Mouse (Mus musculus): ENCODE measurements around the gene Ccdc69. TPM values are rescaled to one million over a fixed set of nuclear protein-coding genes. Genes with fewer than 3 reads are reported as not detected.

Gene Ccdc69
- polyA plus RNA-seq, 1 experiment from 2014 or later = 1.8 TPM

DNA sequence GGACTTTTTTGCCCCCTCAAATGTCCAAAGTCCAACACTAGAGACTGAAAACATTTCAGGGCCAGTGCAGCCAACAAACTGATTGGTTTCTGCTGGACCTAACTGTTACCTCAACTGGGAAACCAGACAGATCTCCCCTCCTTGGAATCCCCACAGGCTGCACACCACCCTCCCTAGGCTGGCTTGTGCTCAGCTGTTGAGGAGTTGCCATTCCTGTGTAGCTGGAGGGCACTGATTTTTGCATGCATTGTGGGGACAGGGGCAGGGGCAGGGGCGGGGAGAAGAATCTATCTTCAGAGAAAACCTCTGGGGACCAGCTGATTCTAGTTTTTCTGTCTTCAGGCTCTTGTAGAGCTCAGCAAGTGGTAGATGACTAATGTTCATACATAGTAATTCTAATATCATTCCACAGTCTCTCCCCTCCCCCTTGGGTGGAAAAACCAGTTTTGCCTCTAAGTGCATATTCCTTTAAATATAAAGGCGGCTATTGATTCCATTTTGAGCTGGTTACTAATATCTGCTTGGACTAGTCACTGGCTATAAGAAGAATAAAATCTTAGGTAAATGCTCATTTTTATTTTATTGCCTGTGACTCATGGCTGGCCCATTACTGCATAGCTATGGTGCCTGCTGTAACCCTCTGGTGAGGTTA is 50.6 kb downstream of the Ccdc69 start:
- ATAC-seq (ENCODE audit: insufficient number of reproducible peaks, insufficient read depth, low FRiP score, low read depth) = no peak; the same call in 1 of the 2 replicates
- Histone ChIP-seq H3K4me3 (ENCODE audit: low read depth, low read length) (no peak overlapping the region), H3K4me2 (replicated peaks; ENCODE audit: low read depth, low read length) (0 out of 2 replicates have a peak overlapping the region, but pooled peaks have one; percentile 3), H3K27ac (ENCODE audit: low read length) (peak overlapping the region; percentile 80), H3K4me1 (ENCODE audit: control insufficient read depth, insufficient read depth, low read length) (peaks cover 84% of the 10 kb centered on the region), H3K36me3 (ENCODE audit: control insufficient read depth, insufficient read depth, low read length) (peaks cover 17% of the 10 kb centered on the region), H3K9ac (replicated peaks; ENCODE audit: low read depth, low read length) (no peak overlapping the region), H3K9me3 (ENCODE audit: control insufficient read depth, low read depth, low read length) (no peaks in the 10 kb centered on the region), H3K27me3 (ENCODE audit: control insufficient read depth, insufficient read depth, low read length) (no peaks in the 10 kb centered on the region)
- 73% methylated on average over 2 of the region's 2 CpGs for WGBS

DNA sequence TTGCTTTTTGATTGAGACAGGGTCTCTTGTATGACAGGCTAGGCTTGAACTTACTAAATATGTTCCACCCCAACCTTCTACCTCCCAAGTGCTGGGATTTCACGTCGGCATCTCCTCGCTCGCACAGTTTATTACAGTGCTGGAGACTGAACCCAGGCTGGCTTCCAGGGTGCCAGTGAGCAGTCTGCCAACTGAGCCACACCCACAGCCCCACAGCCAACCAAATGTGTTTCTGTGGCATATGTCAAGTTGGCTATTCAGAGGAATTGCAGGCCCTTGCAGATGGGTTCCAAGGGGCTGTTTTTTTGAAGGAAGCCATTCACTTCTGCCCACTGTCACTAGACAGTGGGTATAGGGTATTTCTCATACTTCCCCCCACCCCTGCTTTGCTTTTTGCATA is 52.0 kb downstream of the Ccdc69 start:
- WGBS = 89% methylated on average over 4 of the region's 4 CpGs
- Histone ChIP-seq H3K9ac (replicated peaks; ENCODE audit: low read depth, low read length) (no peak overlapping the region), H3K4me1 (ENCODE audit: control insufficient read depth, insufficient read depth, low read length) (peaks cover 83% of the 10 kb centered on the region), H3K27me3 (ENCODE audit: control insufficient read depth, insufficient read depth, low read length) (no peaks in the 10 kb centered on the region), H3K36me3 (ENCODE audit: control insufficient read depth, insufficient read depth, low read length) (peaks cover 21% of the 10 kb centered on the region), H3K4me2 (replicated peaks; ENCODE audit: low read depth, low read length) (no peak overlapping the region), H3K4me3 (ENCODE audit: low read depth, low read length) (no peak overlapping the region), H3K27ac (ENCODE audit: low read length) (peak overlapping the region; percentile 80; the same call in 1 of the 2 replicates), H3K9me3 (ENCODE audit: control insufficient read depth, low read depth, low read length) (no peaks in the 10 kb centered on the region)
- ATAC-seq (ENCODE audit: insufficient number of reproducible peaks, insufficient read depth, low FRiP score, low read depth) = no peak

DNA sequence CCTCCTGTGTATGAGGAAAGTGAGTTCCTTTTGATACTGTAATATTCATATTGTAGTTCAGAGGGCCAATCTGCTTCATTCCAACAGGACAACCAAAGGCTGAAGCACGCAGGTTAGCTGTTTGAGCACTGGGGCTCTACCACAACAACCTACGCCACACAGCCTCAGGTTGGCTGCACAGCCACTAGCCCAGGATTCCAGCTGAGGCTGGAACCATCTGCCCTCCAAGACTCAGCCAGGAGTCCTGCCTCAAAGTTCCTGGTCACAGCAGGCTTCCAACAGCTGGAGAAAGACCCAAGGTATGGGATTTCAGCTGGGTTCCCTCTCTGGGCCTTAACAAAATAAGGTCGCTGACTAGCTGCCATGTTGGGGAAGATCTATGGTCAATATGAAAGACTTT is 54.3 kb downstream of the Ccdc69 start:
- Histone ChIP-seq H3K4me1 (ENCODE audit: control insufficient read depth, insufficient read depth, low read length) (peaks cover 78% of the 10 kb centered on the region), H3K27me3 (ENCODE audit: control insufficient read depth, insufficient read depth, low read length) (no peaks in the 10 kb centered on the region), H3K9me3 (ENCODE audit: control insufficient read depth, low read depth, low read length) (no peaks in the 10 kb centered on the region), H3K27ac (ENCODE audit: low read length) (peak overlapping the region; percentile 99), H3K9ac (replicated peaks; ENCODE audit: low read depth, low read length) (no peak overlapping the region), H3K36me3 (ENCODE audit: control insufficient read depth, insufficient read depth, low read length) (peaks cover 39% of the 10 kb centered on the region), H3K4me3 (ENCODE audit: low read depth, low read length) (no peak overlapping the region), H3K4me2 (replicated peaks; ENCODE audit: low read depth, low read length) (peak overlapping the region; percentile 42)
- 62% methylated on average over 3 of the region's 3 CpGs for WGBS
- ATAC-seq (ENCODE audit: insufficient number of reproducible peaks, insufficient read depth, low FRiP score, low read depth) = no peak; the same call in 1 of the 2 replicates

DNA sequence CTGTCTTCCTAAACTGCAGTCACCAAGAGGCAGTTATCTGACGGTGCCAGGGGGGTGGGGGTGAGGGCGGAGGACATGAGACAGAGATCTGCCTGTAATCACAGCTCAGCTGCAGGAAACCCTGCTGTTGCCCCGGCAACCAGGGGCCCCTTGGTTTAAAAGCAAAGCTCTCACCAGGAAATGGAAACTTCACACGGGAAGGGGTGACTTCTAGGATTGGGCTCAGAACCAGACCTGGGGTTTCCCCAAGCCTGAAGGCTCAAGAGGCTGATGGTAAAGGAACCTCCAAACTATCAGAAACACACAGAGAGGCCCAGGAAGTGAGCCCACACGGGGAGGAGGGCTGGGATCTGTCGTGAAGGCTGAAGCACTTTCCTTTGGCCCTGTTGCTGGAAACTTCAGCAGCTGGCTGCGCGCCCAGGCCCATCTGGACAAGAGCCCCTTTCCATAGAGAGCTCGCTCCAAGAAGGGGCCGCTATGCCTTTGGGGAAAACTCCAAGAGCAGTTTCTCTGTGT is 54.8 kb downstream of the Ccdc69 start:
- Histone ChIP-seq H3K36me3 (ENCODE audit: control insufficient read depth, insufficient read depth, low read length) (peaks cover 43% of the 10 kb centered on the region), H3K4me1 (ENCODE audit: control insufficient read depth, insufficient read depth, low read length) (peaks cover 78% of the 10 kb centered on the region), H3K27ac (ENCODE audit: low read length) (peak overlapping the region; percentile 99), H3K9ac (replicated peaks; ENCODE audit: low read depth, low read length) (peak overlapping the region; percentile 14; the same call in 1 of the 2 replicates), H3K9me3 (ENCODE audit: control insufficient read depth, low read depth, low read length) (no peaks in the 10 kb centered on the region), H3K4me3 (ENCODE audit: low read depth, low read length) (no peak overlapping the region), H3K27me3 (ENCODE audit: control insufficient read depth, insufficient read depth, low read length) (no peaks in the 10 kb centered on the region), H3K4me2 (replicated peaks; ENCODE audit: low read depth, low read length) (peak overlapping the region; percentile 42)
- WGBS = 4% methylated on average over 10 of the region's 10 CpGs
- ATAC-seq (ENCODE audit: insufficient number of reproducible peaks, insufficient read depth, low FRiP score, low read depth) = peak; percentile 79

DNA sequence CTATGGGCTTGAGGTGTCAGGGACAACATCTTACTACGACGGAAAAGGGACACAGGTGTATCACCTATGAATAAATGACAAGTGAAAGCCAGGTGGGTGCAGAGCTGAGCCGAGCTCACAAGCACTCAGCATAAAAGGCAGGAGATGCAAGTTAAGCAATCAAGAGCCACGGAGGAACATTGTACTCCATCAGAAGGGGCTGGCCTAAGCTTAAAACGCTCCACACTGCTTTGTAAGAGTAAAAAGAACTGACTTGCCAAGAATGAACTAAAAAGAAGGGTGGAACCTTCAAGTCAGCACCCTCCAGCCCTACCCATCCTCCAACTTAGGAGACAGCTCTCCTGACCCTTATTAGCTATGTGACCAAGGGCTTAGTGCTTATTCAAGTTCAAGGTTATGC is 55.4 kb downstream of the Ccdc69 start:
- Histone ChIP-seq H3K4me2 (replicated peaks; ENCODE audit: low read depth, low read length) (peak overlapping the region; percentile 42), H3K36me3 (ENCODE audit: control insufficient read depth, insufficient read depth, low read length) (peaks cover 48% of the 10 kb centered on the region), H3K27me3 (ENCODE audit: control insufficient read depth, insufficient read depth, low read length) (no peaks in the 10 kb centered on the region), H3K27ac (ENCODE audit: low read length) (peak overlapping the region; percentile 99), H3K4me3 (ENCODE audit: low read depth, low read length) (no peak overlapping the region), H3K9me3 (ENCODE audit: control insufficient read depth, low read depth, low read length) (no peaks in the 10 kb centered on the region), H3K4me1 (ENCODE audit: control insufficient read depth, insufficient read depth, low read length) (peaks cover 72% of the 10 kb centered on the region), H3K9ac (replicated peaks; ENCODE audit: low read depth, low read length) (peak overlapping the region; percentile 14; the same call in 1 of the 2 replicates)
- no peak; the same call in 1 of the 2 replicates for ATAC-seq (ENCODE audit: insufficient number of reproducible peaks, insufficient read depth, low FRiP score, low read depth)
- WGBS = 38% methylated on average over 5 of the region's 5 CpGs

DNA sequence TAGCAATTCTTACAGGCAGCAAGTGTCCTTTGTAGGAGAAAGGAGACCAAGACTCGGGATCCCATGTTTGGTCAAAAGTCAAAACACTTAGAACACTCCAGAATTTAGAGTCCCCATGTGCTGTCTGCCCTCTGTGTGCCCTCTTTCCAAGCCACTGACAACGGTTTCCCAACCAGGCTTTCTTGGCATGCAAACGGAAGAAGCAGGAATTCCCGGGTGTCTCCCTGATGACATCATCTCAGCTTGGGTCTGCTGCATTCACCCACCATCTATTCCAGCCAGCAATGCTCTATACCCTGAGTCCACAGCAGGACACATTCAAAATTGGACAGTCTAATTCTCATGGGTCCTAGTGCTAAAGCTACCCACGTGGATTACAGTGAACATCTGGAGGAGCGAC is 56.1 kb downstream of the Ccdc69 start:
- no peaks in the 10 kb centered on the region for H3K27me3 ChIP-seq (ENCODE audit: control insufficient read depth, insufficient read depth, low read length)
- 33% methylated on average over 6 of the region's 6 CpGs for whole genome bisulfite sequencing

DNA sequence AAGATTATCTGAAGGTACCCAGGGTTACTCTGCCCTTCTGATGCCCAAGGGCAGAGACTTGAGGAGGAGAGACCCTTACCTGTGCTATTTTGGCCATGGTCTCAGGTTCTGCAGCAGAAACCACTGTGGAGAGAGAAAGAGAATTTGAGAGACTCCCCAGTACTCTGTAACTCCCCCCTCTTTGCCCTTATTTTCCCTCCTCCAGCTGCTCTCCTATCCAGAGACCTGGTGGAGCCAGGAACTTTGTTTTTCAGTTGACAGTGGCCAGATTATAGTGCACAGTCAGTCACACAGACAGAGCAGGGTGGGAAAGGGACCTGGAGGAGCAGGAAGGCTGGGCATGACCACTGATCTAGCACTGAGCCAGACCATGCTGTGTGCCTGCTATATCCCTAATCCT is 56.5 kb downstream of the Ccdc69 start:
- no peak for ATAC-seq (ENCODE audit: insufficient number of reproducible peaks, insufficient read depth, low FRiP score, low read depth)
- Histone ChIP-seq H3K4me3 (ENCODE audit: low read depth, low read length) (no peak overlapping the region), H3K9ac (replicated peaks; ENCODE audit: low read depth, low read length) (no peak overlapping the region), H3K27ac (ENCODE audit: low read length) (peak overlapping the region; percentile 99; the same call in 1 of the 2 replicates), H3K27me3 (ENCODE audit: control insufficient read depth, insufficient read depth, low read length) (no peaks in the 10 kb centered on the region), H3K9me3 (ENCODE audit: control insufficient read depth, low read depth, low read length) (no peaks in the 10 kb centered on the region), H3K36me3 (ENCODE audit: control insufficient read depth, insufficient read depth, low read length) (peaks cover 45% of the 10 kb centered on the region), H3K4me1 (ENCODE audit: control insufficient read depth, insufficient read depth, low read length) (peaks cover 62% of the 10 kb centered on the region), H3K4me2 (replicated peaks; ENCODE audit: low read depth, low read length) (no peak overlapping the region)

More for the DNA sequence above, 56.1 kb downstream of the Ccdc69 start:
- H3K9ac ChIP-seq (replicated peaks; ENCODE audit: low read depth, low read length) = peak overlapping the region; percentile 14; the same call in 1 of the 2 replicates
- H3K4me2 ChIP-seq (replicated peaks; ENCODE audit: low read depth, low read length) = peak overlapping the region; percentile 42
- H3K36me3 ChIP-seq (ENCODE audit: control insufficient read depth, insufficient read depth, low read length) = peaks cover 48% of the 10 kb centered on the region
- H3K4me1 ChIP-seq (ENCODE audit: control insufficient read depth, insufficient read depth, low read length) = peaks cover 65% of the 10 kb centered on the region
- no peak overlapping the region for H3K4me3 ChIP-seq (ENCODE audit: low read depth, low read length)
- ATAC-seq (ENCODE audit: insufficient number of reproducible peaks, insufficient read depth, low FRiP score, low read depth) = no peak
- H3K9me3 ChIP-seq (ENCODE audit: control insufficient read depth, low read depth, low read length) = no peaks in the 10 kb centered on the region
- peak overlapping the region; percentile 99 for H3K27ac ChIP-seq (ENCODE audit: low read length)

DNA sequence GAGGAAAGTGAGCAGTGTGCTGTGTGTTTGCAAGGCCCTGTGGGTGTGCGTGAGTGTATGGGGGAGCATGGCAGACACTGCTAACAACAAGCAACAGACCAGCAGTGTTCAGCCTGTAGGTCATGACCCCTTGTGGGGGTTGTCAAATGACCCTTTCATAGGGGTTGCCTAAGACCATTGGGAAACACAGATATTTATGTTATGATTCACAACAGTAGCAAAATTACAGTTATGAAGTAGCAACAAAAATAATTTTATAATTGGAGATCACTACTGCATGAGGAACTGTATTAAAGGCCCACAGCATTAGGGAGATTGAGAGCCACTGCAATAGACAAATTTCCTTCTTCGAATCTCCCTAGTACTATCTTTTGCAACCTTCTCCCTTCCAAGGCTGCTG is 58.2 kb downstream of the Ccdc69 start:
- H3K9ac ChIP-seq (replicated peaks; ENCODE audit: low read depth, low read length) = no peak overlapping the region
- no peak for ATAC-seq (ENCODE audit: insufficient number of reproducible peaks, insufficient read depth, low FRiP score, low read depth)
- 91% methylated on average over 2 of the region's 2 CpGs for WGBS
- H3K4me3 ChIP-seq (ENCODE audit: low read depth, low read length) = no peak overlapping the region
- peaks cover 33% of the 10 kb centered on the region; the same call in 1 of the 2 replicates for H3K36me3 ChIP-seq (ENCODE audit: control insufficient read depth, insufficient read depth, low read length)
- H3K27me3 ChIP-seq (ENCODE audit: control insufficient read depth, insufficient read depth, low read length) = no peaks in the 10 kb centered on the region
- peaks cover 48% of the 10 kb centered on the region for H3K4me1 ChIP-seq (ENCODE audit: control insufficient read depth, insufficient read depth, low read length)
- no peak overlapping the region for H3K4me2 ChIP-seq (replicated peaks; ENCODE audit: low read depth, low read length)
- H3K27ac ChIP-seq (ENCODE audit: low read length) = no peak overlapping the region
- no peaks in the 10 kb centered on the region for H3K9me3 ChIP-seq (ENCODE audit: control insufficient read depth, low read depth, low read length)

Data from stomach, embryonic 14.5 days (tissue).